Mouse (Mus musculus) mature B cell (primary cell): ENCODE data around the gene Pbx2.

Experiments
- in situ Hi-C: fragments of 300-500 bp; cut with MboI; formaldehyde crosslinking; loops from 2 replicates; pipeline ENCODE4 v1.14.3; 2019

The Pbx2 gene

GRCm38 (mm10) chr17:34627943-34628643 lies 37.0 kb downstream of the Pbx2 start, which contains the start of gene Ppt2:
TSS of gene Ppt2 (minus strand) at chr17:34628510.
- in situ Hi-C loops: no loop called here

- in situ Hi-C loops: no loop called here
Observed at GRCm38 (mm10) chr17:34628644-34628967, 37.5 kb downstream of the Pbx2 start.

DNA sequence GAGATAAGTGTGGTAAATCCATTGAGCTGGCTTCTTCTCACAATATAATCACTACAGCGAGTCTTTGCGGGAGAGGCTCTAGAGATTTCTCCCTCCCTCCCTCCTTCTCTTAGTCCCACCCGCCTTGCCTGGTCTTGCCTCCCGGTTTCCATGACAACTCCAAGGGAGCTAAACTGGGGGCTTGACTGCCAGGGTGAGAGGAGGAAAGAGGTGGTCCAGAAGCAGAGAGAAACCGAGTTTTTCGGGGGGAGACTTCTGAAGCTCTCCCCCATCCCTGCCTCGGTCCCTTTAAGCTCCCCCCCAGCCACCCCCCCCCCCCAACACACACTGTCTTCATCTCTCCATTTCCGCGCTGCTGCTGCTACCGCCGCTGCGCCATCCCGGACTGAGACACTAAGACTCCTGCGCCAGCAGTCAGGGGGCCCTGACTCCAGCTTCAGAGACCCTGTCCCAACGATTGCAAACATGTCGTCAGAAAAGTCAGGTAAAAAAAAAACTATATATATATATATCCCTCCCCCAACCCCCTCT lies 38.2 kb downstream of the Pbx2 start, which contains the start of gene Prrt1:
Gene Prrt1 (plus strand): TSS at position 313 of the 531 bp plus-strand sequence.
- in situ Hi-C loops: no loop called here

DNA sequence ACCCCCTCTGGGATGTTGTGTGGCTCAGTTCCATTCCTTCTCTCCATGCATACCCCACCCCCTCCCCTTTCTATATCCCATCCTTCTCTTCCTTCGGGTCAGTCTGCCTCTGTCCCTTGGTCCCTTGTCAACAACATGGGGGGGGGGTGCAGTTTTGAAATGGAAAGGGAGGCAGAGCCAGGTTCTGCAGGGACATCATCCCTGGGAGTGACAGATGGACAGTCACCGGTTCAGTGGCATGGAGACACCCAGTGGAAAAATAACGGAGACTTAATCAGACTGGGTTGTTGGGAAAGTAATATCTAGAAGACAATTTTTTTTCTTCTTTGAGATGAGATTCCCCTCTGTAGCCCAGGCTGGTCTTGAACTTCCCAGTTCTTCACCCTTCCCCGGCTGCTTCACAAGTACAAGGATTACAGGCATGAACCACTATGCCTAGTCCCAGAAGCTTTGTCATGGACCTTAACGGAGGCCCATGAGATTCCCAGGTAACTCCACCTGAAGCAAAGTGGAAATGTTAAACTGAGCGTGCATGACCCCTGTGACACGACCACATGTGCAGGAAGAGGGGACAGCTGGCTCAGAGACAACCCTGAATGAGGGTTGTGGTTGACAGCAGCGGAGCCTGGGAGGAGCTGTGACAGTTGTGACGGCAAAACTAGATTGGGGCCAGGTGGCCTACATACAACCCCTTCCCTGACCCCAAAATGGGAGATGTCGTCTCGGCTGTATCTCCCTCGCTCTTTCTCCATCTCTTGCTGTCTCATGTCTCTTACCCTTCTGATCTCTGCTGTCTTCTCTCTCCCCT lies 38.9 kb downstream of the Pbx2 start:
- in situ Hi-C loops: no loop called here

DNA sequence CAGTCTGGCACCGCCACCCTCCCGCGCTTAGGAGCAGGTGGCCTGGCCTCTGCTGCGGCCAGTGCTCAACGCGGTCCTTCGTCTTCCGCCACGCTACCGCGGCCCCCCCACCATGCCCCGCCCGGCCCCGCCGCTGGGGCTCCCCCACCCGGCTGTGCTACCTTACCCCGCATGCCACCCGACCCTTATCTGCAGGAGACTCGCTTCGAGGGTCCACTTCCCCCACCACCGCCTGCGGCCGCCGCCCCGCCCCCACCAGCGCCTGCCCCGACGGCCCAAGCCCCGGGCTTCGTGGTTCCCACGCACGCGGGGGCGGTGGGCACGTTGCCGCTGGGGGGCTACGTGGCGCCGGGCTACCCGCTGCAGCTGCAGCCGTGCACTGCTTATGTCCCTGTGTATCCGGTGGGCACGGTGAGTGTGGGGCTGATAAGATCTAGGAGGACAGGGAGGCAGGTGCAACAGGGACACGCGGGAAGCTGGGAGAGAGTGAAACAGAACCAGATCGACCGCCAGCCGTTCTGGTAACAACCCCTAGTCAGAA lies 39.8 kb downstream of the Pbx2 start:
- in situ Hi-C loops: no loop called here

- in situ Hi-C loops: no loop called here
Observed at GRCm38 (mm10) chr17:34631647-34632046, 40.6 kb downstream of the Pbx2 start.

- in situ Hi-C loops: no loop called here
Observed at GRCm38 (mm10) chr17:34632261-34632691, 41.2 kb downstream of the Pbx2 start.

- in situ Hi-C loops: no loop called here
Observed at GRCm38 (mm10) chr17:34635671-34636070, 44.6 kb downstream of the Pbx2 start.

DNA sequence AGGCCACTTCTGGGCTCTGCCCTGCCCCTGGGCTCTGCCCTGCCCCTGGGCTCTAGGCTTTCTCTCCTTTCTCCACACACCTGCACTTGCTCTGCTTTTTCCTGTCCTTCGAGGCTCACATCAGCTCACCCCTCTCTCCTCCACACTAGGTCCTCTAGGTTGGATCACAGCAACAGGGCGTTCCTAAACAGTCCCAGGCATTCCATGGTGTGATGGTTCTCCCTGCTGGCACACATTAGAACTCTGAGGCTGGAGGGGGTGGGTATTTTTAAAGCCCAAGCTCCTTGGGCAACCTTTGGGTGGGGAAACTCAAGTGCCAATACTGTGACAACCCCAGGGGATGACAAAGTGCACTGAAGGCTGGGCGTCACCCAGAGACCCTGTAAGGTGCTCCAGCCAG lies 46.4 kb downstream of the Pbx2 start:
- in situ Hi-C loops: no loop called here

- in situ Hi-C loops: no loop called here
Observed at GRCm38 (mm10) chr17:34639461-34640255, 48.6 kb downstream of the Pbx2 start.

GRCm38 (mm10) chr17:34640778-34641601 lies 49.9 kb downstream of the Pbx2 start:
- in situ Hi-C loops: no loop called here

GRCm38 (mm10) chr17:34641945-34642344 lies 50.9 kb downstream of the Pbx2 start:
- in situ Hi-C loops: no loop called here

DNA sequence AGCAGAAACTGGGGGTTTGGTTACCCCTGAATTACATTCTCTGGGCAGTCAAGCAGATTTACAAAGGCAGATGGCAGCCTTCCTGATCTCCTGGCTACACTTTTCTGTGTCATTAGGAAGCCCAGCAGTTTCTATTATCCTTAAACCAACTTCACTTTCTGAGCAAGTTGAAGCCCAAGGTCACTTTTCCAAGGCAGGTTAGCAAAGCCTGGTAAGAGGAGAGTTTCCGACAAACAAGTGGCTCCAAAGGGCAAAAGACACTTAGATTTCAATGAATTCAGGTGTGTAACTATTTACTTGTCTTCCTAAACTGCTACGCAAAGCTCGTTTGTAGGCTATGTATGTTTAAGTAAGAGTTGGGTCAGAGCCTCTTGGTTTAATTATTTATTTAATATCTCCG lies 52.3 kb downstream of the Pbx2 start:
- in situ Hi-C loops: no loop called here

DNA sequence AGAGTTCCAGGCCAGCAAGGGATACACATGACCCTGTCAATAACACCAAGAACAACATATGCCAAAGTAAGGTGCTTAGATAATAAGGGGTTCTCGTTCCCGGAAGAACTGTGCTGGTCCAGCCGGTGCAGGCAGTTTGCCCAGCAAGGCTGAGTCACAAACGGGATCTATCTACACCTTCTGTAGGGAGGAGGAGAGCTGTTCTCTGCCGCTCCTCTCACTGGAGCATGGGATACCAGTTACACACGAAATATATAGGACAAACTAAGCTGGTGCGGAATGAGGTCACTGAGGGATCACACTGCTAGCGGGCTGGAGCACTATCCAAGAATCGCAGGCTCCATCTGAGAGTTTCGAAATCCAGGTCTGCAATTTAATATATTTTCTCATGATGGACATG lies 52.9 kb downstream of the Pbx2 start:
- in situ Hi-C loops: no loop called here

GRCm38 (mm10) chr17:34644608-34645007 lies 53.5 kb downstream of the Pbx2 start, which contains the start of gene Fkbpl:
TSS of gene Fkbpl (plus strand) at chr17:34644764.
- in situ Hi-C loops: no loop called here

GRCm38 (mm10) chr17:34645256-34645829 lies 54.3 kb downstream of the Pbx2 start:
- in situ Hi-C loops: no loop called here

DNA sequence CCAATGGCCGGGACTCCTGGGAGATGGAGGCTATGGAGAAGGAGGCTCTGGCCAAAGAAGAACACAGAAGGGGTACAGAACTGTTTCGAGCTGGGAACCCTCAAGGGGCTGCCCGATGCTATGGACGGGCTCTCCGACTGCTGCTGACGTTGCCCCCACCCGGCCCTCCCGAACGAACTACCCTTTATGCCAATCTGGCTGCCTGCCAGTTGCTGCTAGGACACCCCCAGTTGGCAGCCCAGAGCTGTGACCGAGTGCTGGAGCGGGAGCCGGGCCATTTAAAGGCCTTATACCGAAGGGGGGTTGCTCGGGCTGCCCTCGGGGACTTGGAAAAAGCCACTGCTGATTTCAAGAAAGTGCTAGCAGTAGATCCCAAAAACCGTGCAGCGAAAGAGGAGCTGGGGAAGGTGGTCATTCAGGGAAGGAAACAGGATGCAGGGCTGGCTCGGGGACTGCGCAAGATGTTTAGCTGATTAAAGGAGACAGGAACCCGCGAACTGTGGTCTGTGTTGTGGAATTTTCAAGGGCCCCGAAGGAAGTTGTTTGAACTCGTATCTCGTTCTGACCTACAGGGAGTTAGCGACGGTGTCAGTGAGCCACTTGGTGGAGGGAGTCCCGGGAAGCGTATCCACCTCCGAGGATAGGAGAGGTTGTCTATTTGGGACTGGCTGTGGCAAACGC lies 54.9 kb downstream of the Pbx2 start:
- in situ Hi-C loops: no loop called here
